Mouse (Mus musculus): Measurements from ENCODE around the gene Ovol2. TPM values are rescaled to one million over a fixed set of nuclear protein-coding genes. Genes with fewer than 3 reads are reported as not detected.

Gene Ovol2
- total RNA-seq, 2 experiments from 2014 or later = not detected

DNA sequence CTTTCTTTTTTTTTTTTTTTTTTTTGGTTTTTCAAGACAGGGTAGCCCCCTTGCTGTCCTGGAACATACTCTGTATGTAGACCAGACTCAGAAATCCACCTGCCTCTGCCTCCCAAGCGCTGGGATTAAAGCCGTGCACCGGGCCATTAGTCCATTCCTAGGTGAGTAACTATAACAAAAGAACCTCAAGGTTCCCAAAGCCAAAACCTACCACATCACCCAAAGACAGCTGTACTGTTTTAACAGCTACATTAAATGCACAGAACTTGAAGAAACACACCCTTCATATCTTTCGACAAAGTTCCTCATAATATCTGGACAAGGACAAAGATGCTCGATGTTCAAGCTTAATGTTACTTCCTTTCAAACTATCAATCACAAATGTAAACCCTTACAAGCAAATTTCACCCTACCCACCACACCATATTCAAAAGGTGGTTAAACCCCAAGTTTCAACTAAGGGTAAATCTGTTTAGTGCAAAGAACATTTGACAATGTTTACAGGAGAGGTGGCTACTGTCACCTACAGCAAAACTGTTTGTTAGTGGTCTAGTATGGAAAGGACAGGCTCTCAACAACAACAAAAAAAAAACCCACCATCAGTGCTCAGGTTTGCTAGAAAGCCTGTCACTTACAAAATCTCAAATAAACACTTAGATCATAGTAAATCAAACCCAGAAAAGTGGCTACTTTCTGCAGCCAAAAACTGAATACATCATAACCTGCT is 64.8 kb downstream of the Ovol2 start:
- DNase-seq = no peak

GRCm38 (mm10) chr2:144265916-144266683 is 65.8 kb downstream of the Ovol2 start:
- no peak for DNase-seq

DNA sequence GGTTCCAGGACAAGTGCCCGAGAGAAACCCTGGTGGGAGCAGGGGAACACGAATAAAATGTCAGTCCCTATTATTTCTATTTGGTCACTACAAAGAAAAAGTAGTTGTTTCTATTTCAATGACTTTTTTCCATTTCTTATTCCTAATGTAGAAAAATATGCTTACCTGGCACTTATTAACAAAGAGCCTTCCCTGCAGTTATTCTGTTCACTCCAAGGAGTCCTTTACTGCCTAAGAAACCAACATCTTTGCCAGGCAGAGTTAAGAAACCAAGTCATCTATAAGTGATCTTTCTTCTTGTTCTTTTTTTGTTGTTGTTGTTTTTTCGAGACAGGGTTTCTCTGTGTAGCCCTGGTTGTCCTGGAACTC is 66.8 kb downstream of the Ovol2 start:
- DNase-seq = no peak

- no peak for DNase-seq
Measured at GRCm38 (mm10) chr2:144264398-144265119, 67.4 kb downstream of the Ovol2 start.

GRCm38 (mm10) chr2:144262837-144263236 is 69.1 kb downstream of the Ovol2 start:
- DNase-seq = no peak

Other genes starting within 250 kb of the Ovol2 start
- 1 to 10 TPM; 5.9 to 6.3 TPM for gene Mgme1, start 61.5 kb downstream of the Ovol2 start, total RNA-seq (2021)
- gene Snx5, start 61.2 kb downstream of the Ovol2 start, total RNA-seq (2021) = 10 to 100 TPM; 64.5 to 79.8 TPM
- gene Kat14, start 36.8 kb upstream of the Ovol2 start, total RNA-seq (2021) = 10 to 100 TPM; 21.9 to 22.3 TPM
- gene Pet117, start 36.9 kb upstream of the Ovol2 start, total RNA-seq (2021) = 1 to 10 TPM; 3.2 to 9.1 TPM
- 1 to 10 TPM in 1 of 2 experiments, under 1 TPM in 1; 0.68 to 1.2 TPM for gene Dzank1, start 195.3 kb upstream of the Ovol2 start, total RNA-seq (2021)
- gene Polr3f, start 195.6 kb upstream of the Ovol2 start, total RNA-seq (2021) = 10 to 100 TPM; 11.8 TPM
- gene Rbbp9, start 218.7 kb upstream of the Ovol2 start, total RNA-seq (2021) = 1 to 10 TPM; 9.0 to 9.9 TPM
- gene Sec23b, start 224.1 kb upstream of the Ovol2 start, total RNA-seq (2021) = 10 to 100 TPM; 15.1 to 21.3 TPM

All from gastrocnemius, postnatal 10 days (tissue).